Mouse (Mus musculus) retina, postnatal 7 days (tissue): ENCODE results near the gene Spats1.
A peak's percentile ranks its signal among the peaks of the same experiment; 100 is the strongest.

Experiments
- DNase-seq: peaks from one replicate; pipeline ENCODE4 v3.0.0-alpha.2; 2012; ENCODE audit warnings: low read depth, low spot score

Spats1 gene

DNA sequence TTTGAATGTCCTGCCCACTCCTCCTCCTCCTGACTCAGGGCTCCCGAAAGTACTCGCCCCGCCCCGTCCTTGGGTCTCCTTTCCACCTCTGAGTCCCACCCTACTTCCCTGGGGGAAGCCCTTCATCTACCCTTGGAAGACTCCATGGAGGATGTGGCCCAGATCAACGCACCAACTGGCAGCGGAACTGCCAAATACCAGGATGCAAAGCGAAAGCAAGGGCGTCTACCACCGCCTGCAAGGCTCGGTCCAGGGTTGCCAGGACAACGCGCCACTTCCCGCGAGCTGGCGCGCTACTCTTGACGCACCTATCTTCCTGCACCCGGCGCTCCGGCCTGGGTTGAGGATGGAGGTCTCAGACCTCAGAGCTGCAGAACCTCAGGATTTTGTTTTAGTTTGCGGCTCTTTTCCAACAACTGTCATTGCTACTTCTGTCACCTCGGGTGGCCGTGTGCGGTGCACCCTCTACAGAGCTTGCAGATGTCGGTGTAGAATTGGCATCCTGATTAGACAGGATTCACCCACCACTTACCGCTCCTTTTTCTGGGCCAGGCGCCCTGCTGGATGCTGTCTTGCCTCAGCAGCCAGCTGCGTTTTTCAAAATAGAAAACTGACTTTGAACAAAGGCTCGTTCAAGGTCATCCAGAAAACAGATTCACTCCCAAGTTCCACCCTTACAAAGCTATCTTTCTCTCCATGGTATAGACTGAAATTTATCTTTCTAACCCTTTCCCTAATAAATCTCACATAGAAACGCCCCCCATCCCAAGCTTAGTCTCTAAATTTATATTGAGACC is at the start of gene Spats1:
Spats1 (minus strand) TSS at position 747 of the 797 bp plus-strand sequence.
- peak; percentile 23 for DNase-seq

DNA sequence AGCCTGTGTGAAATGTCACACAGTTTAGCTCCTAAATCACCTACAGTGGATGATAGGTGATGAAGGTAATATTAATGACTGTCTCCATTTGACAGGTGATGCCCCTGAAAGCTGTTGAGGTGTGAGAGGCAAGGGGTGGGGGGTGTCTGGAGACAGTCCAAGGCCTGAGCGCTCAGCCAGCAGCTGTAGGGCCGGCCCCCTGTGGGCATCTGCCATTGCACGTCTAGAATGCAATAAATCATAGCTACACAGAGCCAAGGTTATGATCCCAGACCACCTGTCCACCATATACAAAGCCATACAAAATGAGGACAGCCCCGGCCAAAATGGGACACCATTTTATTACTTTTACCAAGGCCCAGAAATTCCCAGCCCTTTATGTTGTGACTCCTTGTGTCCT is 49.7 kb upstream of the Spats1 start:
- DNase-seq: no peak

DNA sequence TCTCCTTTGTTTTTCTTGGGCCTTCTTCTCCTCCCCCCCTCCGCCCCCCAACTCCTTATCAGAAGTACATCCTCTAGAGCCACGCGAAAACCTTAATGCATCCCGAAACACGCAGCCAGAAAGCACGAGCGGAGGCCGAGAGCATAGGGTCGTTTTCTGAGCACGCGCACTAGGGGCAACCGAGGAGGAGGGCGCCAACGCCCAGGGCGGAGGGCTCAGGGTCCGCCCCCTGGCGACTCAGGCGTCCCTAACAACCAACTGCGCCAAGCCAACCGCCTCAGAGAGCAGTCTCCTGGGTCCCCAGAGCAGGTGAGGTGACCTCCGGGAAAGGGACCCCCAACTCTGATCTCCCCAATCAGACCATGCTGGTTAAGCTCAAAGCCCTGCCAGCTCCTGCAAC is 48.0 kb upstream of the Spats1 start, which contains the start of gene Tcte1:
Tcte1 (plus strand) TSS at position 172 of the 400 bp plus-strand sequence.
- peak; percentile 35 for DNase-seq

DNA sequence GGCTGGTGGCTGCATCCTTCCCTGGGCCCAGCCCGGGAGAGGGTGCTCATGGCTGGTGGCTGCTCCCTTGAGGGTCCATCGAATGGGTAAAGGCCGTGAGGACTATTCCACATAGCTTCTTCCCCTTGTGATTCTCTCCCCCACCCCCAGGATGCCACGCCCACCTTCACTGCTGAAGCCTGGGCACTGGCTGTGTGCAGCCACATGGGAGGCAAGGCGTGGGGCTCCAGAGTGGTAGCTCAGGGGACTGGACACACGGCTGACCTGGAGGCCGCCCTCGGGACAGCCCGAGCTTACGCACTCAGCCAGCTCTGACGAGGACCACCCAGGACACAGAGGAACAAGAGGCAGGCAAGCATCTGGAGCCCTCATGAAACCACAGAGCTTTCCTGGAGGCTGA is 44.9 kb upstream of the Spats1 start:
- DNase-seq: no peak

DNA sequence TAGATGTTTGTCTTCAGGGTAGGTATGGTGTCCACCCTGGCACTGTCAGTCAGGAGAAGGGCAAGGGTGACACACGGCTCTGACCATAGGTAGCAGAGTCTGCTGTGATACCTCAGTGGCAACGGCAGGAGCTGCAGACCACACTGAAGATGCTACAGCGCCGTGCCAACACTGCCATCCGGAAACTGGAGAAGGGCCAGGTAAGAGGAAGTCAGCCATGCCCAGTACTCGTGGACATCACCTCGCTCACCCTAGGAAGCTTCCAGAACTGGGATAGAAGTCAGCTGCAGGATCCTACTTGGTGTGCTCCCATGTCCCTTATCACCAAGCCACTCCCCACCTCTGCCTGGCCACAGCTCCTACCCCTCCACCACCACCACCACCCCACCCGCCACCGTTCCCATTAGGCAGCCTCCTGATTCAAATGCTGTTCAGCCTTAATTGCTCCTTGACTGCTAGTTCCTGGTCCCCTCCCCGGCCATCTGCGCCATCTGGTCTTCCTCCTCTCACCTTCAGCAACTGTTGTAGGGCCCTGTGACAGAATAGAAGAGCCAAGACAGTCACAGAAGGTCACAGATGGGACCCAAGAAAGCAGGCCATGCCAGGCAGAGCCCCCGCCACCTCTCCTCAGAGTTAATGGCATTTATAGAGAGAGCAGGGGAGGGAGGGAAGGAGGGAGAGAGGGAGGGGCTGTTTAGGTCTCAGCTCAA is 43.7 kb upstream of the Spats1 start:
- no peak for DNase-seq

DNA sequence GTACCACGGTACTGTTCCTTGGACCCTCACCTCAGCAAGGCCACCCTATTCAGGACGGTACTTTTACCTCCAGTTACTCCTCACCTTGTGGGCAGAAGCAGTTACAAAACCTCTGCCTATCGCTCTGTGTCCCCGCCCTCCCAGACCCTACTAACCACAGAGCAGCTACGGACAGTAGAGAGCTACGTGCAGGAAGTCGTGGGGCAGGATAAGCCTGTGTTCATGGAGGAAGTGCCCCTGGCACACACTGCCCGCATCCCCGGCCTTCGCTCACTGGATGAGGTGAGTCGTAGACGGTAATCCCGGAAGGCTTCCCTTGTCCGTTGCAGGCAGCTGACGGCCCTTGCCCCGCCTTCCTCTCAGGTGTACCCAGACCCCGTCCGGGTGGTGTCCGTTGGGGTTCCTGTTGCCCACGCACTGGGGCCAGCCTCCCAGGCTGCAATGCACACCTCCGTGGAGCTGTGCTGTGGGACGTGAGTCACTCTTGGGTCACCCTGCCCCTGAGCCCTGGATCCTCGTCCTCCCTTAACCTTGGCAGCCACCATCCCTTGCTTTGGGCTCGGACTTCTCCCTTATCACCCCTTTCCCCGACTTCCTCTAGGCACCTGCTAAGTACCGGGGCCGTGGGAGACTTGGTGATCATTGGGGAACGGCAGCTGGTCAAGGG is 42.5 kb upstream of the Spats1 start:
- no peak for DNase-seq

DNA sequence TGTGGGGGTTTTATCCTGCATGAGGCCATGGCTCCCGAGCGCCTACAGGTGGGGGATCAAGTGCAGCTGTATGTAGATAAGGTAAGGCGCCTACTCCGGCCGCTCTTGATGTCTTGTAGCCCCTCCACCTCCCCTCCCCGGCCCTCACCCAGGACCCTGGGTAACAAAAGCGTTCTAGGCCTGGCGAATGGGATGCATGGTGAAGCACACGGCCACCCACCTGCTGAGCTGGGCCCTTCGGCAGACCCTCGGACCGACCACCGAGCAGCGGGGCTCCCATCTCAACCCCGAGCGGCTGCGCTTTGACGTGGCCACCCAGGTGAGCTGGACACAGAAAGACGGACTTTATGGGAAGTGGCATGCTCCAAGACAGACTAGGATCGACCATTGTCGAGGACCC is 41.9 kb upstream of the Spats1 start:
- no peak for DNase-seq

DNA sequence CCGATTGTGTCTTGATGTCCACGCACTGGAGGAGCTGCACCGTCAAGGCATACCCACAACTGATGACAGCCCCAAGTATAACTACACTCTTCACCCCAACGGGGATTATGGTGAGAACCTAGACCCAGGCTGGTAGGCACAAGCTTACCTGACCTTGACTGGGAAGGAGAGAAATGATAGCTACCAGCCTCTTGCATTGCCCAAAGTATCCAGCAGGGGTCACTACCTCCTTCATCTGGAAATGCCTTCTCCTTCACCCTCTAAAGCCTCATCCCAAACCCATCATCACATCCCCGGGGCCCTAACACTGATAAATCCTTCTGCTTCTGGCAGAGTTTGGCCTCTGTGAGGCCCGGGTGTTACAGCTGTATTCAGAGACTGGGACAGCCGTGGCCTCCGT is 41.3 kb upstream of the Spats1 start:
- DNase-seq: peak; percentile 69

DNA sequence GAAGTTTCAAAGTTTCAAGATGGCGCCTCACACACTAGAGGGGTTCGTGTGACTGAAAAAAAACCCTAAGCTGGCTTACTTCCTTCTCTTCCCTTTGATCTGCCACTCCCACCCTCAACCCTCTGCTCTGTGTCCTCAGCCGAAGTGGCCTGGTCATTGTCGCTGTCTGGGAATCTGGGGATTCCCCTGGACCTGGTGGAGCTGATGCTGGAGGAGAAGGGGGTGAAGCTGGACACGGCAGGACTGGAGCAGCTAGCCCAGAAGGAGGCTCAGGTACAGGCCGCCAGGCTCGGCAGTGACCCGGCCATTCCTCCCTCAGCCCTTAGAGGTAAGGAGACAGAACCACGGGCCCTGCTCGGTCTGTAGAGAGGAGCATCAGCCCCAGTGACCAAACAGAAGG is 40.6 kb upstream of the Spats1 start:
- DNase-seq: no peak

DNA sequence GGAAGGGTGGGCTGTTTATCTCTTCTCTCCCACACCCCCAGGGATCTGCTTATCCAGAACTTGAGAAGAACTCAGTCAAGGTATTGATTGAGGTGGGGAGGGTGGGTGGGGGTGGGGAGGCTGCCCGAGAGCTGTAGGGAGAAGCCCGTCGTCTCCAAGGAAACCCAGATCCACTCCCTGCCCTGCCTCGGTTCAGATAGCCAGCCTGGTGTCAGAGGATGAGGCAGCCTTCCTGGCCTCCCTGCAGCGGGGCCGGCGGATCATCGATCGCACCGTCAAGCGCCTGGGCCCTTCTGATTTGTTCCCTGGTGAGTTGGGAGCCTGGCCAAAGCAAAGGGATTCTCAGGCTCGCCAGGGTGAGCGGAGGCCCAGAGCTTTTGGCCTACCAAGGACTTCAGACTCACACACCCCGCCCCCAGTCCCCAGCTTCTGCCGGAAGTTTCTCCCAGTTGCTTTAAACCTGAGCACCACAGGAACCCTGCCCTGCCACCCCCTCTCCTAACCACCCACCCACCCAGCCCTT is 40.0 kb upstream of the Spats1 start:
- no peak for DNase-seq

DNA sequence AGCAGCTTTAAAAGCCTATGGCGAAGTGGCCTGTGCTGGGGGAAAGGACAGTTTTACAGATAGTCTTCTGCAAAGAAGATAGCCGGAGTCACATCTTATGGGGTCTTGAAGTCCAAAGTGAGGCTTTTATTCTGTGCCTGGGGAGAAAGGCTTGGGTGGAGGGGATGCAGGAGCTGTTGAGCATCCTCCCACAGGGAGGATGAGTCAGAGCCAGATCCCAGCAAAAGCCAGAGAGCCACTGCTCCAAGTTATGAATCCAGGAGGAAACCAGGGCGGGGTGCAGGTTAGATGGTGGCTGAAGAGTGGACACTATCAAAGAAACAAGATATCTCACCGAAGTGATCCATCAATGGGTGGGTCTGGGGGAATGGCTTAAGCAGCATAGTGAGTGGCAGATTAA is 36.5 kb upstream of the Spats1 start:
- no peak for DNase-seq

DNA sequence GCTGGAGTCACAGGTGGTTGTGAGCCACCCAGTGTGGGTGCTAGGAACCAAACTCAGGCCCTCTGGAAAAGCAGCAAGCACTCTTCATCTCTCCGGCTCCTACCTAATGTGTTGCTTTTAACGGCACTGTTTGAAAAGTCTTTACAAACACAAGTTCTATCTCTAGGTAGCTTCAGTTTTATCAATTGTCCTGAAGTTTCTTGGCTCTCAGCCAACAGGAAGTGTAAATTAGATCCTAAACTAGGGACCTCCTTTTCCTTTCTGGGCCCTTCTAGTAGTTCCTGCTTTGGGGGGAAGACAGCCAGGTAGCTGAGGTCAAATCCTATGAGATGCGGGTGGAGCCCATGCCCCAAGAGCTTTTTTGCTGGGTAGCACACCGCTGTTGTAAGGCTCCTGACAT is 35.7 kb upstream of the Spats1 start:
- no peak for DNase-seq

DNA sequence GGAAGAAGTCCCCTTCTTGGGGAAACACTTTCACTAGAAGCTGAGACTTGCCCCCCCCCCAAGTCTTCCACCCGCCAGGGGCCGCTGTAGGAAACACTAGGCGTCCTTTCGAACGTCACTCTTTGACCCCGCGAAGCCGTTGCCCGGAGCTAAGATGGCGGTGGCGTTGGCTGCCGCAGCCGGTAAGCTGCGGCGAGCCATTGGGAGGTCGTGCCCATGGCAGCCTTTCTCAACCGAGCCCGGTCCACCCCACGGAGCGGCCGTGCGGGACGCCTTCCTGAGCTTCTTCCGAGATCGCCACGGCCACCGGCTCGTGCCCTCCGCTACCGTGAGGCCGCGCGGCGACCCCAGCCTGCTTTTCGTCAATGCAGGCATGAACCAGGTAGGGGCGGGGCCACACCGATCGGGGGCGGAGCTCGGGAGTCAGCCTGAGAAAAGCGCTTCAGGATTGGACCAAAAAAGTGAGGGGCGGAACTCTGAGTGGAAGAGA is 31.5 kb upstream of the Spats1 start, which contains the start of gene Aars2:
Aars2 (plus strand) TSS at position 142 of the 490 bp plus-strand sequence.
- peak; percentile 91 for DNase-seq

DNA sequence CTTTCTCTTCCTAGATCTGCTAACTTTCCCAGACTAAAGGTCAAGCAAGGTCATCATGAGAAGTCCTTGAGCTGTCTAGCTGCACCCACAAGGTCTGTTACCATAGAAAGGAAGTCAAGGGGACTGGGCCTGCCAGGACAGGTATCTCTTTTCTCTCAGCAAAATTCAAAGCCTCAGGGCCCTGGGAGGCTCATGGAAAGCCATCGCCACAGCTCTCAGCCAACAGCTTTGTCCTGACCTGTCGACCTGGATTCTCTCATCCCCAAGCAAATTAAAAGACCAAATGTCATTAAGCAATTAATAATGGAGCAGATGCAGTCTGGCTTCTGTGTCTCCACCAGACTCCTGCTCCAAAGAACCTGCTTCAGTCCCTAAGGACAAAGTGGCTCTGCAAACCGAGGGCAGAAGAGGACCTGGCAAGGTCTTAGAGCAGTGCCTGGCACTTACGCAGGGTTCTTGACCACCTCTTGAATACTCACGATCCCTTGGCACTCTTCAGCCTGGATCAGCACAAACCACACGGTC is 30.8 kb upstream of the Spats1 start:
- no peak for DNase-seq

DNA sequence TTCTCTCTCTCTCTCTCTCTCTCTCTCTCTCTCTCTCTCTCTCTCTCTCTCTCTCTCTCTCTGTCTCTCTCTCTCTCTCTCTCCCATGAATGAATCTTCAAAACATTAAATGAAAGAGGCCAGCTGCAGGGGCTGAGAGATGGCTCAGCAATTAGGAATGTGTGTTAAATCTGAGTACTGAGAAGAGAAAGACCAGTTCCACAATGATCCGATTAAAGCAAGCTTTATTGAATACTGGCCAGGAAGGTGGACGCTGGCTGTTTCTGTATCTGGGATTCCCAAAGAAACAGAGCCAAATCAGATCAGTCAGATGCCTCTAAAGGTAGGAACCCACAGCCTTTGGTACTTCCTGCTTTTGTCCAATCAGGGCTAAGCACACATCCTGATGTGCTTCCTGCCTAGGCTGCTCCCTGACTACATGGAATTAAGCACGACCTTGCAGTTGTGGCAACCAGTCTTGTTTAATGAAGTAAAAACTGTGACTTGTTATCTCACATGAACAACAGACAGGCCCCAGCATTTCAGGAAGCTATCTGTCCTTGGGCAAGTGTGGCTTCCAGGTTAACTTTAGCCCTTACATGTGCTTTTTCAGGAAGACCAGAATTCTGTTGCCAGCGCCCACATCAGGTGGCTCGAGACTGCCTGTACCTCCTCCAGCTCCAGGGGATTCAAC is 28.2 kb upstream of the Spats1 start:
- no peak for DNase-seq

DNA sequence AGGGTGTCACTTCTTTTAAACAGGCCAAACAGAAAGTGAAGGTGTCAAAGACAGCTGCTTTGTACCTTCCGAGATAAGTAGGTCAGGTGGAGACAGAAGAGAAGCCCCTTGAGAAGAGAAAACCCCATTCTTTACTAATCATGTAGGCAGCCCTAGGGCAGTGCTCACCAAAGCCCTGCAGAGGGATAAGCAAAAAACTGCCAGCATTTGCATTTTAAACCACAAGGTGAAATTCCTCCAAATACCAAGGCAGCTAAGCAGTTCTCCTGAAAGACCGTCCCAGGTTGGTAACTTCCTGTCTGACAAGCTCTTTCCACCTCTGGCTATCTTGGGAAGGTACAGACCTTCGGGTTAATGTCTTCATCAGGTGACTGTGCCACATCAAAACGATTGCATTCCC is 27.1 kb upstream of the Spats1 start:
- DNase-seq: no peak

DNA sequence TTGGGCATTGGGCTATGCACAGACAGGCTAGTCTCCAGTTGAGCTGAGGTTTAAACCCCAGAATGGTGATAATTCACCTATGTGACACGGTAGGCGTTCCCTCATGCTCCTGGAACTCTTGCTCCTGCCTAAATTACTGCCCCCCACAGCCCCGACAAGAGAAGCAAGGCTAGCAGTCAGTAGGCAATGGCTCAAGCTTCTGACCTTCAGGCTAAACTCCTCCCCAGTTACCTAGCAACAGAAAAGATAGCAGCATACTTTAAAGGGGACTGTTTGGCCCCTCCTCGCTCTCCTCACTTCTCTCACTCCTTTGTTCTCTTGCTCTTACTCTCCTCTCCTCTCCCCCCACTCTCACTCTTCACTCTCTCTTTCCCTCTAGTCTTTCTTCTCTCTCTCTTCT is 25.8 kb upstream of the Spats1 start:
- no peak for DNase-seq

DNA sequence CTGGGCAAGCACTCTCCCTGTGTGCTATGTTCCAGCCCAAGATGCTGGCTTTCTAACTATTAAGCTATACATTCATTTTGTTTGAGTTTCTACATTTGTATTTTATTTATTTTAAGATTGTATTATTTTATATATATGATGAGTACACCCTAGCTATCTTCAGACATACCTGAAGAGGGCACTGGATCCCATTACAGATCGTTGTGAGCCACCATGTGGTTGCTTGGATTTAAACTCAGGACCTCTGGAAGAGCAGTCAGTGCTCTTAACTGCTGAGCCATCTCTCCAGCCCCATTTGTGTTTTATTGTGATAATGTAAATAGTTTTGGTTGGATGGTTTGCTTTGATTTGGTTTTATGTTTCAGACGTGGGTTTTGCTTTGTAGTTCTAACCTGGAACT is 24.3 kb upstream of the Spats1 start:
- no peak for DNase-seq

DNA sequence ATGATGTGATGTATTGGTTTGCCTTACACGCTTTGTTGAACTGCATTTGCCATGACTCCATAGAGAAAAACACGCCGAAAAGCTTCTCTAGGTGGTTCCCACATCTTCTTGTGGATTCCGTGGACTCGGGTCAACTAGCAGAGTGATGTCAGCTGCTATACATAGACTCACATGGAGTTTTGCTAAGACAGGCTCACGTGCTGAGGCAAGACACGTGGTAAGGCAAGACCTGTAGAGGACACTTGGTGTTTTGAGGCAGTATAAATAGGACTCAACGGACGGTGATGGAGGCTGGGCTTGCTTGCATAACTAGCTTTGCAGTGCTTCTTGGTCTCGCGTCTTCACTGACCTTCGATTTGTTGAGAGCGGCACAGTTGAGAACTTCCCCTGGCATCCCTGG is 23.2 kb upstream of the Spats1 start:
- DNase-seq: no peak

DNA sequence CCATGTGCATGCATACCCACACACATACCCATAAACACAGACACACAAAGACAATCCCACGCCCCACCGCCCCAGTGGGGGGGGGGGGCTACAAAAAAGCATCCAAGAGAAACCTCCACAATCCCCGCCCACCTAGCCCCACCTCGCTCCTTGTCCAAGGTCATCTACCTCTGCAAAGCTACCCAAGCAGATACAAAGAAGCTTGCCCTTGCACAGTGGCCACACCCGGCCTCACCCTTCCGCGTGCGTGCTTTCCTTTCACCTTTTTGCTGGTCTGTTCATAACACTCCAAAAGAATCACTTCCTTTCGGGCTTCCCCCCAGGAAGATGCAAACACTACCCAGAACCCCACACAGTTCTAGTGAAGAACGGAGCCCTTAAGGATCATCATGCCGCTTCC is 20.2 kb upstream of the Spats1 start:
- no peak for DNase-seq

DNA sequence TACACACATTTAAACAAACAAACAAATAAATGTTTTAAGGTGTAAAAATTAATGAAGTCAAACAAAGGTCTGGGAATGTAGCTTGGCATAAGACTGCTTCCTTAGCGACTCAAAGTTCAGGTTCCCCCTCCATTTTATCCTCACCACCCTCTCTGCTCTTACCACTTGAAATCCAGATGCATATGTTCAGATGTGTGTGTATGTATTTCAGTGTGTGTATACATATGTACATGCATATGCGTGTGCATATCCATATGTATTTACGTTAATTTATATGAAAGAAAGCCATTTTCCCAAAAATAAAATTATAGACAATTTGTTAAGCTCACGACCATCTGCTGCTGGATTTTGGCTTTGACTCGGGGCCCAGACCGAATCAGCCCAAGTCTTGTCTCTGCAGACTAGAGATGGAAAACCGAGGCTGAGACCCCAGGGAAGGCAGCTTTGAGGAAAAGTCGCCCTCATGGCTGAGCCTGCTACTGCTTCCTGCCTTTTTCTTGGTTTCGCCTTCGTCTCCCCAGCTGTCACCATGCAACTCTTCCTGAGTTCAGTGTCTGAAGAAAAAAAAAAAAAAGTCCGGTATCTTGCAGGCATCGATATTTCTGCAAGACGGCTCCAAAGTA is 15.4 kb upstream of the Spats1 start:
- DNase-seq: no peak
